Mouse (Mus musculus): ENCODE measurements at regions not wholly inside any gene's neighbourhood (a gene's known extent, or its start where the extent isn't known, plus 50 kb on each side); places are given as distances from the start of the nearest gene placed in this dataset.
A peak's percentile ranks its signal among the peaks of the same experiment; 100 is the strongest.

- ATAC-seq (replicated peaks) = no peak
- Histone ChIP-seq H3K27ac (no peak overlapping the region), H3K9ac (no peak overlapping the region), H3K4me1 (no peaks in the 10 kb centered on the region), H3K9me3 (no peaks in the 10 kb centered on the region), H3K27me3 (replicated peaks) (no peaks in the 10 kb centered on the region), H3K4me2 (no peak overlapping the region), H3K4me3 (no peak overlapping the region), H3K36me3 (replicated peaks) (no peaks in the 10 kb centered on the region)
- 77% methylated on average over 5 of the region's 5 CpGs for WGBS
Measured at GRCm38 (mm10) chr6:55627228-55627627, 53.8 kb downstream of the Neurod6 start.

- Histone ChIP-seq H3K9me3 (no peaks in the 10 kb centered on the region), H3K27me3 (replicated peaks) (no peaks in the 10 kb centered on the region), H3K4me3 (no peak overlapping the region), H3K27ac (no peak overlapping the region), H3K36me3 (replicated peaks) (no peaks in the 10 kb centered on the region), H3K9ac (no peak overlapping the region), H3K4me1 (peaks cover 7% of the 10 kb centered on the region; the same call in 1 of the 2 replicates), H3K4me2 (no peak overlapping the region)
- 85% methylated on average over 3 of the region's 3 CpGs for WGBS
- no peak for ATAC-seq (replicated peaks)
Measured at GRCm38 (mm10) chr6:55620366-55620765, 60.7 kb downstream of the Neurod6 start.

GRCm38 (mm10) chr6:55617922-55618481 is 63.1 kb downstream of the Neurod6 start:
- Histone ChIP-seq H3K27ac (peak overlapping the region; percentile 76), H3K4me3 (peak overlapping the region; percentile 20; the same call in 1 of the 2 replicates), H3K4me1 (peaks cover 7% of the 10 kb centered on the region; the same call in 1 of the 2 replicates), H3K4me2 (peak overlapping the region; percentile 42), H3K9me3 (no peaks in the 10 kb centered on the region), H3K36me3 (replicated peaks) (no peaks in the 10 kb centered on the region), H3K9ac (no peak overlapping the region), H3K27me3 (replicated peaks) (no peaks in the 10 kb centered on the region)
- WGBS = 31% methylated on average over 13 of the region's 13 CpGs
- ATAC-seq (replicated peaks) = peak; percentile 84

GRCm38 (mm10) chr6:55610395-55610794 is 70.7 kb downstream of the Neurod6 start:
- no peak overlapping the region for H3K4me3 ChIP-seq
- H3K27me3 ChIP-seq (replicated peaks) = no peaks in the 10 kb centered on the region
- H3K9ac ChIP-seq = no peak overlapping the region
- WGBS = 37% methylated on average over 3 of the region's 3 CpGs
- no peaks in the 10 kb centered on the region for H3K9me3 ChIP-seq
- no peak overlapping the region for H3K27ac ChIP-seq
- H3K36me3 ChIP-seq (replicated peaks) = no peaks in the 10 kb centered on the region
- H3K4me1 ChIP-seq = no peaks in the 10 kb centered on the region
- no peak overlapping the region for H3K4me2 ChIP-seq
- no peak for ATAC-seq (replicated peaks)

- Histone ChIP-seq H3K4me3 (no peak overlapping the region), H3K27me3 (replicated peaks) (no peaks in the 10 kb centered on the region), H3K4me2 (no peak overlapping the region), H3K36me3 (replicated peaks) (no peaks in the 10 kb centered on the region), H3K4me1 (no peaks in the 10 kb centered on the region), H3K9me3 (no peaks in the 10 kb centered on the region), H3K27ac (no peak overlapping the region), H3K9ac (no peak overlapping the region)
- ATAC-seq (replicated peaks) = no peak
- 83% methylated on average over 1 of the region's 1 CpGs for WGBS
Measured at GRCm38 (mm10) chr6:55609976-55610375, 71.1 kb downstream of the Neurod6 start.

GRCm38 (mm10) chr6:55609053-55609452 is 72.0 kb downstream of the Neurod6 start:
- H3K4me2 ChIP-seq = no peak overlapping the region
- H3K4me3 ChIP-seq = no peak overlapping the region
- no peaks in the 10 kb centered on the region for H3K27me3 ChIP-seq (replicated peaks)
- H3K27ac ChIP-seq = no peak overlapping the region
- no peaks in the 10 kb centered on the region for H3K9me3 ChIP-seq
- WGBS = 83% methylated on average over 1 of the region's 1 CpGs
- no peaks in the 10 kb centered on the region for H3K4me1 ChIP-seq
- ATAC-seq (replicated peaks) = no peak
- no peaks in the 10 kb centered on the region for H3K36me3 ChIP-seq (replicated peaks)
- no peak overlapping the region for H3K9ac ChIP-seq

GRCm38 (mm10) chr6:55597088-55597487 is 84.0 kb downstream of the Neurod6 start:
- no peak overlapping the region for H3K4me2 ChIP-seq
- H3K9ac ChIP-seq = no peak overlapping the region
- H3K9me3 ChIP-seq = no peaks in the 10 kb centered on the region
- no peaks in the 10 kb centered on the region for H3K36me3 ChIP-seq (replicated peaks)
- H3K27ac ChIP-seq = no peak overlapping the region
- no peak overlapping the region for H3K4me3 ChIP-seq
- no peak for ATAC-seq (replicated peaks)
- WGBS = 83% methylated on average over 4 of the region's 4 CpGs
- no peaks in the 10 kb centered on the region for H3K4me1 ChIP-seq
- no peaks in the 10 kb centered on the region for H3K27me3 ChIP-seq (replicated peaks)

- H3K27ac ChIP-seq = no peak overlapping the region
- no peaks in the 10 kb centered on the region for H3K9me3 ChIP-seq
- no peak overlapping the region for H3K4me2 ChIP-seq
- H3K4me1 ChIP-seq = no peaks in the 10 kb centered on the region
- H3K9ac ChIP-seq = no peak overlapping the region
- H3K36me3 ChIP-seq (replicated peaks) = no peaks in the 10 kb centered on the region
- 89% methylated on average over 4 of the region's 4 CpGs for WGBS
- no peak overlapping the region for H3K4me3 ChIP-seq
- no peaks in the 10 kb centered on the region for H3K27me3 ChIP-seq (replicated peaks)
- ATAC-seq (replicated peaks) = no peak
Measured at GRCm38 (mm10) chr6:55592126-55592525, 88.9 kb downstream of the Neurod6 start.

- WGBS = 58% methylated on average over 6 of the region's 6 CpGs
- H3K36me3 ChIP-seq (replicated peaks) = no peaks in the 10 kb centered on the region
- H3K27ac ChIP-seq = peak overlapping the region; percentile 3; the same call in 1 of the 2 replicates
- no peak overlapping the region for H3K9ac ChIP-seq
- no peaks in the 10 kb centered on the region for H3K9me3 ChIP-seq
- ATAC-seq (replicated peaks) = no peak
- H3K4me3 ChIP-seq = no peak overlapping the region
- H3K4me2 ChIP-seq = no peak overlapping the region
- H3K27me3 ChIP-seq (replicated peaks) = no peaks in the 10 kb centered on the region
- peaks cover 14% of the 10 kb centered on the region for H3K4me1 ChIP-seq
Measured at GRCm38 (mm10) chr6:55581106-55581505, 100.0 kb downstream of the Neurod6 start.

- peaks cover 14% of the 10 kb centered on the region for H3K4me1 ChIP-seq
- no peak overlapping the region for H3K9ac ChIP-seq
- H3K27ac ChIP-seq = peak overlapping the region; percentile 60
Measured at GRCm38 (mm10) chr6:55580036-55580435, 101.0 kb downstream of the Neurod6 start.

GRCm38 (mm10) chr6:55579611-55580010 is 101.5 kb downstream of the Neurod6 start:
- H3K36me3 ChIP-seq (replicated peaks) = no peaks in the 10 kb centered on the region
- peak overlapping the region; percentile 60 for H3K27ac ChIP-seq
- H3K9ac ChIP-seq = no peak overlapping the region
- no peak overlapping the region for H3K4me3 ChIP-seq
- peak overlapping the region; percentile 7 for H3K4me2 ChIP-seq
- H3K4me1 ChIP-seq = peaks cover 14% of the 10 kb centered on the region
- peak; percentile 68 for ATAC-seq (replicated peaks)
- WGBS = 55% methylated on average over 9 of the region's 9 CpGs
- H3K9me3 ChIP-seq = no peaks in the 10 kb centered on the region
- no peaks in the 10 kb centered on the region for H3K27me3 ChIP-seq (replicated peaks)

More at GRCm38 (mm10) chr6:55580036-55580435, 101.0 kb downstream of the Neurod6 start:
- Histone ChIP-seq H3K36me3 (replicated peaks) (no peaks in the 10 kb centered on the region), H3K4me3 (no peak overlapping the region), H3K9me3 (no peaks in the 10 kb centered on the region), H3K27me3 (replicated peaks) (no peaks in the 10 kb centered on the region), H3K4me2 (peak overlapping the region; percentile 7; the same call in 1 of the 2 replicates)
- 10% methylated on average over 5 of the region's 5 CpGs for WGBS
- ATAC-seq (replicated peaks) = peak; percentile 63; the same call in 1 of the 2 replicates

- Histone ChIP-seq H3K4me3 (no peak overlapping the region), H3K9me3 (no peaks in the 10 kb centered on the region), H3K4me2 (peak overlapping the region; percentile 7; the same call in 1 of the 2 replicates), H3K36me3 (replicated peaks) (no peaks in the 10 kb centered on the region), H3K27me3 (replicated peaks) (no peaks in the 10 kb centered on the region), H3K9ac (no peak overlapping the region), H3K27ac (peak overlapping the region; percentile 60), H3K4me1 (peaks cover 14% of the 10 kb centered on the region)
- peak; percentile 75 for ATAC-seq (replicated peaks)
- WGBS = 38% methylated on average over 5 of the region's 5 CpGs
Measured at GRCm38 (mm10) chr6:55579105-55579504, 102.0 kb downstream of the Neurod6 start.

- WGBS = 93% methylated on average over 1 of the region's 1 CpGs
- Histone ChIP-seq H3K9me3 (no peaks in the 10 kb centered on the region), H3K9ac (no peak overlapping the region), H3K4me1 (peaks cover 14% of the 10 kb centered on the region), H3K4me2 (no peak overlapping the region), H3K4me3 (no peak overlapping the region), H3K27me3 (replicated peaks) (no peaks in the 10 kb centered on the region), H3K36me3 (replicated peaks) (no peaks in the 10 kb centered on the region), H3K27ac (no peak overlapping the region)
- no peak for ATAC-seq (replicated peaks)
Measured at GRCm38 (mm10) chr6:55578051-55578450, 103.0 kb downstream of the Neurod6 start.
